Mouse (Mus musculus) leukemia stem cell, adult 10-12 weeks (primary cell): ENCODE data around the gene Lcn4. TPM values are rescaled to one million over a fixed set of nuclear protein-coding genes. Genes with fewer than 3 reads are reported as not detected.

Experiments used
- polyA plus RNA-seq: library from polyadenylated mRNA; stranded (reverse); fragments of >175 nt; gene quantifications from 2 replicates; pipeline ENCODE4 v1.2.3, GENCODE M21; 2012; ENCODE audit warnings: low replicate concordance

Lcn4 gene
- polyA plus RNA-seq: not detected in 2 replicates

GRCm38 (mm10) chr2:26671182-26671581 is at the start of gene Lcn4:
Gene Lcn4, minus strand, starts transcription at chr2:26671282.

DNA sequence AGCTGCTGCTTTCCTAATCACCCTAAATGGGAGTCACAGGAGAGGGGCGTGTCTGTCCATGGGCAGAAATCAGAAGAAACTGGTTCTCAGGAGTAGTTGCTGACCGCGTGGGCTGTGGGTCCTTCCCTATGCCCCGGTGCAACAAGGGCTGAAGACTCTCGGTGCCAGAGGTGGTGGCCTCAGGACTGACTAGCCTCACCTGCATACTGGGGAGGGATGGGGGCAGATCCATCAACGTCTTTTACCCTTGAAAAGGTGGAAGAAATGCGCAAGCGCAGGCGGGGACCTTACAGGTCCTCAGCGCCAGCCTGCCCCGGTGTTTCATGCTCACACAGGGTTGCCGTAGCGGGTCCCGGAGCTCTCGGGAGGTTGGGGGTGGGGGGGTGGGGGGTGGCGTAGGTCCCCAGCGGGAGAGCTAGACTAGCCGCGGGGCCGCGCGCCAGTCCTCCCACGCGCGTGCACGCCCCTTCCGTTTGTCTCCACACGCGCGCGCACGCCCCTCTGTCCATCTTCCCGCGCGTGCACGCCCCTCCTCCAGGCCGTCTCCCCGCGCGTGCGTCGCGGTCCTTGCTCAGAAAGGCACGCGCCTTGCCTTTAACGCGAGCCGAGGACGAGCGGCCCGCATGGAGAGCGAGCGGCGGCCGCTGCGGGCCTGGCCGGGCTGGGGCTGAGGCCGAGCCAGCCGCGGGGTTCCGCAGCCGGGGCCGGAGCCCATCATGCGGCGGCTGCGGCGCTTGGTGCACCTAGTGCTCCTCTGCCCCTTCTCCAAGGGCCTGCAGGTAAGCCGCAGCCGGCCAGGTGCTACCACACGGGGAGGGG is 43.0 kb downstream of the Lcn4 start, which contains the start of gene Fam69b:
Gene Fam69b, plus strand, starts transcription at position 537 of the 819 bp plus-strand sequence.

Other genes with a start within 250 kb of the Lcn4 start
- 10.3 and 27.4 TPM in 2 replicates for gene Sec16a, start 226.1 kb downstream of the Lcn4 start, polyA plus RNA-seq
- 26.2 and 30.1 TPM in 2 replicates for gene Notch1, start 154.6 kb downstream of the Lcn4 start, polyA plus RNA-seq
- gene Egfl7, start 91.3 kb downstream of the Lcn4 start, polyA plus RNA-seq: 74.0 and 92.7 TPM in 2 replicates
- gene Gm20532, start 84.6 kb downstream of the Lcn4 start, polyA plus RNA-seq: not detected in 2 replicates
- gene Agpat2, start 66.9 kb downstream of the Lcn4 start, polyA plus RNA-seq: 8.1 and 10.0 TPM in 2 replicates
- gene Fam69b, start 42.8 kb downstream of the Lcn4 start, polyA plus RNA-seq: not detected in 2 replicates
- gene Abo, start 193.7 kb upstream of the Lcn4 start, polyA plus RNA-seq: not detected in 2 replicates
- gene Surf6, start 231.6 kb upstream of the Lcn4 start, polyA plus RNA-seq: 12.6 and 15.1 TPM in 2 replicates
- 82.9 and 99.1 TPM in 2 replicates for gene Med22, start 239.4 kb upstream of the Lcn4 start, polyA plus RNA-seq
- gene Rpl7a, start 239.5 kb upstream of the Lcn4 start, polyA plus RNA-seq: 1,075 and 2,403 TPM in 2 replicates
- 5.3 and 19.5 TPM in 2 replicates for gene Surf2, start 245.1 kb upstream of the Lcn4 start, polyA plus RNA-seq
- 2.9 and 16.6 TPM in 2 replicates for gene Surf1, start 245.2 kb upstream of the Lcn4 start, polyA plus RNA-seq